In the genomic region with DNA sequence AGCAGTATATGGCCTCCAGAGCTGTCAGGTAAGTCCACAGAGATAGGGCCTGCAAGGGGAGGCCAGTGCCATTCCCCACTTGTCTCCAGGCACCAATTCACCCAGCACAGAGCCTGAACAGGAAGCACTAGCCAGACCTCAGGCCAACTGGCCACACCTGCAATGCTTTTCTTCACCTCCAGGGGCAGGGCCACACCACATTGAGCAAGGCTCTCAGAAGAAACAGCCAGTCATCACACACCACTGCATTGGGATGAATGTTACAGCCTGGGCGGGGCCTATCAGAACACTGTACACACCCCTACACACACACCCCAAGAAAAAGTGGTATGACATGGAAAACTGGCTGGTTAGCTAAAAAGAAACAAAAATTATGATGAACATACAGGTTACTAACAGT, we compare ENCODE assay signal across 8 mouse cellular contexts. TPM values are rescaled to one million over a fixed set of nuclear protein-coding genes. Genes with fewer than 3 reads are reported as not detected.
A peak's percentile ranks its signal among the peaks of the same experiment; 100 is the strongest.
DNase-seq lines count a peak whose midpoint lies in the region; ATAC-seq and TF ChIP-seq lines count a peak whose summit lies in the region.

No protein-coding gene starts in this region.

- peak; percentile 38 for DNase-seq in gastrocnemius, adult 2 months
- no peak for DNase-seq in gastrocnemius, adult 18-20 months (ENCODE audit: low spot score)
- DNase-seq in 3134 (ENCODE audit: extremely low read depth, insufficient read length, low spot score) = peak; percentile 51
- DNase-seq in NIH3T3 (ENCODE audit: low read depth) = peak; percentile 66
- DNase-seq in induced T-regulatory cell, adult 2 months (ENCODE audit: low read depth) = peak; percentile 67
- peak; percentile 47 for DNase-seq in lung, postnatal 25 days (ENCODE audit: low spot score)
- peak; percentile 57 for DNase-seq in thymus, postnatal 14 days

- ATAC-seq in frontal cortex, adult (ENCODE audit: low TSS enrichment) = no peak

- peak; percentile 63 for TF ChIP-seq CTCF in gastrocnemius, adult 2 months (IDR thresholded peaks at IDR 0.05)

- intact Hi-C loops in gastrocnemius, adult 2 months (cut with DNase I) = no loop called here

- no peak overlapping the region for H3K4me3 ChIP-seq in gastrocnemius, adult 2 months

- H3K27ac ChIP-seq in gastrocnemius, adult 2 months = no peak overlapping the region

RNA-seq across cellular contexts. Expression of a gene that starts 42.3 kb away (rescaled TPM):
- 1 to 10 TPM; 2.5 to 3.1 TPM for total RNA-seq in gastrocnemius, adult 2 months (2021)
- 1 to 10 TPM; 2.0 to 3.3 TPM for total RNA-seq in gastrocnemius, adult 18-20 months (2021)
